Mouse (Mus musculus): ENCODE measurements around the gene Scd4. TPM values are rescaled to one million over a fixed set of nuclear protein-coding genes. Genes with fewer than 3 reads are reported as not detected.

Gene Scd4
- polyA plus RNA-seq (2015; fragmentation: Nextera tagmentation; extraction: Ambion mirVana), result 0.12 and 0.15 TPM in 2 replicates

DNA sequence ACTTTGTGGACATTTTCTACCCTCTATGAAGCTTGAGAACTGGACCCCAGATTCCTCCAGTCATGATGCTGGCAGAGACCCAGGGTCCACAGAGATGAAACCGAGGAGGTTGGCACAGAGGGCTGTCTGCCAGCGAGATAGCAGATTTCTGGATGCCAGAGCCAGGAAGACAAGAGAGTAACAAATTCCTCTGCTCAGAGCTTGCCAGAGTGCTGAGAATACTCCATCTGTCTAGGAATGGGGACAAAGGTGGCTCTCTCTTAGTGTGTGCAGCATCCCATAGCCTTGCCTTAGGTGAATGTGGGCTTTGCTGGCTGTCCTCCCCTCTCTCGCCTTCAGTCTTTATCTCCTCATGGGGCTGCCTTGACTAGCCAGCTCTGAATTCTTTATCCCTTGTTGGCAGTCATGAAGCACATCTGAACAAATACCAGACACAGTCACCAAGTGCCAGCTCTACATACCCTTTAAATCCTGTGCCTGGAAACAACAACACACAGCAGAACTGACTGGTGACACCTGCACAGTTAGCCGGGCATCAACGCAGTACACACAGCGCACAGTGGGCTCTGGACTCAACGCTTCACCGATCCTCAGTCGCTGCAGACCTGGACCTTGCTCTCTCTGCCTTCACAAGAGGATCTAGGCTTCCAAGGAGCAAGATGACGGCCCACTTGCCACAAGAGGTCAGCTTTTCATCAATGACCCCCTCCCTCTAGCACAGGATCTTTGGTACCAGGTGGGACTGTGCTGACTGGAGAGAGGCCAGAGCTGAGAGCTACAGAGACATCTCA lies at the start of gene Scd4:
Gene Scd4 (plus strand): TSS at position 260 of the 791 bp plus-strand sequence.
- WGBS, result 84% methylated on average over 10 of the region's 10 CpGs
- Histone ChIP-seq H3K4me2 (no peak within 1 kb of the TSS), H3K4me1 (no peaks in the 10 kb centered on the region), H3K36me3 (no peaks in the 10 kb centered on the region), H3K4me3 (replicated peaks) (no peak within 1 kb of the TSS), H3K27ac (no peak within 1 kb of the TSS), H3K27me3 (replicated peaks) (no peaks in the 10 kb centered on the region), H3K9ac (no peak within 1 kb of the TSS), H3K9me3 (no peaks in the 10 kb centered on the region)
- ATAC-seq (ENCODE audit: insufficient read depth, low FRiP score, low read depth), result no peak

- Histone ChIP-seq H3K4me3 (replicated peaks) (peak overlapping the region; percentile 47), H3K9ac (no peak overlapping the region), H3K27ac (peak overlapping the region; percentile 98), H3K4me1 (peaks cover 38% of the 10 kb centered on the region), H3K36me3 (no peaks in the 10 kb centered on the region), H3K4me2 (peak overlapping the region; percentile 89), H3K9me3 (no peaks in the 10 kb centered on the region), H3K27me3 (replicated peaks) (no peaks in the 10 kb centered on the region)
- ATAC-seq (ENCODE audit: insufficient read depth, low FRiP score, low read depth), result no peak
- WGBS, result 32% methylated on average over 15 of the region's 15 CpGs
These were observed 49.5 kb upstream of the Scd4 start for GRCm38 (mm10) chr19:44283157-44284024.

GRCm38 (mm10) chr19:44284025-44284695 lies 48.7 kb upstream of the Scd4 start:
- peak overlapping the region; percentile 33; the same call in 1 of the 2 replicates for H3K9ac ChIP-seq
- no peaks in the 10 kb centered on the region for H3K27me3 ChIP-seq (replicated peaks)
- H3K4me2 ChIP-seq, result peak overlapping the region; percentile 89
- WGBS, result under 1% methylated on average over 38 of the region's 38 CpGs
- H3K36me3 ChIP-seq, result no peaks in the 10 kb centered on the region
- H3K27ac ChIP-seq, result peak overlapping the region; percentile 98
- peak overlapping the region; percentile 47 for H3K4me3 ChIP-seq (replicated peaks)
- H3K4me1 ChIP-seq, result peaks cover 38% of the 10 kb centered on the region
- H3K9me3 ChIP-seq, result no peaks in the 10 kb centered on the region
- ATAC-seq (ENCODE audit: insufficient read depth, low FRiP score, low read depth), result peak; percentile 99

DNA sequence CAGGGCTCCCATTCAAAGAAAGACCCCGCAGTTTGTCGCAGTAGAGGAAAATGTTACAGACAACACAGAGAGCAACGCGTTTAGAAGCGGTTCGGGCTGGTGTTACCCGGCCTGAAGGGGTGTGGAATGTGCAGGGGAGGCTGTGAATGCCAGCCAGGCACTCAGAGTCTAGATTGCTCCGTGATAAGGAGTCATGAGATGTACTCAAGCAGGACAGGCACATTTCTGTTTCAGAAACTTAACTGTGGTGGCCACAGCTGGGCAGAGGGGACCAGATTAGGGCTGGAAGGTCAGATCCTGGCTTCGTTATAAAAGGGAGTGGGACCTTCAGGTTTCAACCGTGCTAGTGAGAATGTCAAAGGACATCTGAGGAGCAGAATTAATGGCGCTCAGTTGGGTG lies 48.2 kb upstream of the Scd4 start:
- ATAC-seq (ENCODE audit: insufficient read depth, low FRiP score, low read depth), result no peak; the same call in 1 of the 2 replicates
- H3K27ac ChIP-seq, result peak overlapping the region; percentile 98
- peak overlapping the region; percentile 33; the same call in 1 of the 2 replicates for H3K9ac ChIP-seq
- peaks cover 38% of the 10 kb centered on the region for H3K4me1 ChIP-seq
- WGBS, result 3% methylated on average over 11 of the region's 11 CpGs
- H3K27me3 ChIP-seq (replicated peaks), result no peaks in the 10 kb centered on the region
- H3K4me3 ChIP-seq (replicated peaks), result peak overlapping the region; percentile 47
- no peaks in the 10 kb centered on the region for H3K9me3 ChIP-seq
- no peaks in the 10 kb centered on the region for H3K36me3 ChIP-seq
- H3K4me2 ChIP-seq, result peak overlapping the region; percentile 89

DNA sequence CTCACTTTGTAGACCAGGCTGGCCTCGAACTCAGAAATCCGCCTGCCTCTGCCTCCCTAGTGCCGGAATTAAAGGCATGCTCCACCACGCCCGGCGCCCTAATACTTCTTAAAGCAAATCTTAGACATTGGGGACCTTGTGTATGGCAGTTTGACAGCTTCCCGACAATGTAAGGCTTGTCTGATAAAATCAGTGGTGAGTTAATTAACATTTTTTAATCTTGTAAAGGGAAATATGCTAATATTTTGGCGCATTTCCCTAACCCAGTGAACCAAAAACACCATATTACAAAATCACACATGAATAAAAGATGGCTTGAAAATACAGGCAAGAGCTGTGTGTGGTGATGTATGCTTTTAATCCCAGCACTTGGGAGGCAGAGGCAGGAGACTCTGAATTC lies 47.3 kb upstream of the Scd4 start:
- H3K9me3 ChIP-seq, result no peaks in the 10 kb centered on the region
- no peaks in the 10 kb centered on the region for H3K27me3 ChIP-seq (replicated peaks)
- H3K36me3 ChIP-seq, result no peaks in the 10 kb centered on the region
- H3K27ac ChIP-seq, result no peak overlapping the region
- ATAC-seq (ENCODE audit: insufficient read depth, low FRiP score, low read depth), result no peak
- no peak overlapping the region for H3K9ac ChIP-seq
- H3K4me1 ChIP-seq, result peaks cover 32% of the 10 kb centered on the region
- WGBS, result 91% methylated on average over 8 of the region's 8 CpGs
- no peak overlapping the region for H3K4me3 ChIP-seq (replicated peaks)
- no peak overlapping the region for H3K4me2 ChIP-seq

- Histone ChIP-seq H3K4me3 (replicated peaks) (no peak overlapping the region), H3K9me3 (no peaks in the 10 kb centered on the region), H3K27me3 (replicated peaks) (no peaks in the 10 kb centered on the region), H3K4me1 (peaks cover 30% of the 10 kb centered on the region), H3K9ac (no peak overlapping the region), H3K36me3 (no peaks in the 10 kb centered on the region), H3K4me2 (no peak overlapping the region), H3K27ac (no peak overlapping the region)
- 36% methylated on average over 2 of the region's 2 CpGs for WGBS
- no peak for ATAC-seq (ENCODE audit: insufficient read depth, low FRiP score, low read depth)
These were observed 46.8 kb upstream of the Scd4 start for GRCm38 (mm10) chr19:44286109-44286508.

DNA sequence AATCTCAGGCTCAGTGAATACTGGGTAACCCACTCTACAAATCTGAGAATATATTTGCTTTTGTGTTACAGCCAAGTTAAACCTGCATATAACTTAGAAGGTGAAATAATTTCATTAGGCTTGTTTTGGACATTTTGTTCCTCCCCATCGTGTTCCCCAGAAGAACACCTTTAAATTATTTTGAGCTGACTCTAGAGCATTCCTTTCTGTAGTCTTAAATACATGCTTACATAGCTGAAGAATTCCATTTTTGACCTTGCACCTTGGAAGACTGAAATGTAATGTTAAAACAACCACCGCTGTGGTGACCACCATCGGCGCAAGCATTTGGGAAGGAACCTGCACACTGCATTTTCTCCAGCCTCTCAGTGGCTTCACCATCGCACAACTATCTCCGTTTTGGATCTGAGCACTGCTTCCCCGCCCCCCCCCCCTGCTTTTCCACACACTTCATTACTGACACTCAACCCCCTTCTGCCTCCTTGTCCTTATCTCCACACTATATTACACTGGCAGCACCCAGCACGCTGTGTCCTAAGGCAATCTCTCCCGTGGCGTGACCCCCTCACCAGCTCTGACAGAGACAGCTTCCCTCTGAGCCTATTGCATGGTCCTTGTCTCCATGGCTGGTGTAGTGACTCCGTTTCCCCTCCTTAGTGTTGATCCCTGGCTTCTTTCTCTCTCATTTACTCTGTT lies 45.3 kb upstream of the Scd4 start:
- WGBS, result 45% methylated on average over 11 of the region's 11 CpGs
- H3K27ac ChIP-seq, result no peak overlapping the region

DNA sequence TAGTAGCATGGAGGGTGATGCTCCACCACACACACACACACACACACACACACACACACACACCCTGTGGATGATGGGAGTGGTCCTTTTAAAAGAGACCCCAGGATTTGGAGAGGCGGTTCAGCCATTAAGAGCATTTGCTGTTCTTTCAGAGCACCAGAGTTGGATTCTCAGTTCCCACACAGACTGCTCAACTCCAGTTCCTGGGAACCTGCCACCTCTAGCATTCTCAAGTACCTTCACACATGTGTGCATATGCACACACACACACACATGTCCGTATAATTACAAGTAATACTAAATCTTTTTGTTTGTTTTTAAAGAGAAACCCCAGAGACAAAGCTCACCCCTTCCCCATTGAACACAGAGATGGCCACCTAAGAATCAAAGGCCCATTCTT lies 40.8 kb upstream of the Scd4 start:
- no peak for ATAC-seq (ENCODE audit: insufficient read depth, low FRiP score, low read depth)
- no peak overlapping the region for H3K9ac ChIP-seq
- peaks cover 13% of the 10 kb centered on the region for H3K36me3 ChIP-seq
- no peak overlapping the region for H3K4me3 ChIP-seq (replicated peaks)
- 72% methylated on average over 2 of the region's 2 CpGs for WGBS
- H3K4me1 ChIP-seq, result peaks cover 27% of the 10 kb centered on the region
- H3K27ac ChIP-seq, result peak overlapping the region; percentile 97; the same call in 1 of the 2 replicates
- H3K4me2 ChIP-seq, result peak overlapping the region; percentile 93; the same call in 1 of the 2 replicates
- no peaks in the 10 kb centered on the region for H3K9me3 ChIP-seq
- H3K27me3 ChIP-seq (replicated peaks), result no peaks in the 10 kb centered on the region

More for the DNA sequence above, 45.3 kb upstream of the Scd4 start:
- Histone ChIP-seq H3K4me1 (peaks cover 30% of the 10 kb centered on the region), H3K9me3 (no peaks in the 10 kb centered on the region), H3K4me2 (no peak overlapping the region), H3K4me3 (replicated peaks) (no peak overlapping the region), H3K36me3 (no peaks in the 10 kb centered on the region), H3K27me3 (replicated peaks) (no peaks in the 10 kb centered on the region), H3K9ac (no peak overlapping the region)
- ATAC-seq (ENCODE audit: insufficient read depth, low FRiP score, low read depth), result no peak

GRCm38 (mm10) chr19:44292483-44292882 lies 40.4 kb upstream of the Scd4 start:
- H3K4me2 ChIP-seq, result peak overlapping the region; percentile 93
- ATAC-seq (ENCODE audit: insufficient read depth, low FRiP score, low read depth), result no peak
- no peaks in the 10 kb centered on the region for H3K9me3 ChIP-seq
- no peak overlapping the region for H3K9ac ChIP-seq
- H3K27me3 ChIP-seq (replicated peaks), result no peaks in the 10 kb centered on the region
- H3K36me3 ChIP-seq, result peaks cover 13% of the 10 kb centered on the region
- H3K4me3 ChIP-seq (replicated peaks), result no peak overlapping the region
- H3K27ac ChIP-seq, result peak overlapping the region; percentile 97
- H3K4me1 ChIP-seq, result peaks cover 31% of the 10 kb centered on the region
- WGBS, result 56% methylated on average over 3 of the region's 3 CpGs

DNA sequence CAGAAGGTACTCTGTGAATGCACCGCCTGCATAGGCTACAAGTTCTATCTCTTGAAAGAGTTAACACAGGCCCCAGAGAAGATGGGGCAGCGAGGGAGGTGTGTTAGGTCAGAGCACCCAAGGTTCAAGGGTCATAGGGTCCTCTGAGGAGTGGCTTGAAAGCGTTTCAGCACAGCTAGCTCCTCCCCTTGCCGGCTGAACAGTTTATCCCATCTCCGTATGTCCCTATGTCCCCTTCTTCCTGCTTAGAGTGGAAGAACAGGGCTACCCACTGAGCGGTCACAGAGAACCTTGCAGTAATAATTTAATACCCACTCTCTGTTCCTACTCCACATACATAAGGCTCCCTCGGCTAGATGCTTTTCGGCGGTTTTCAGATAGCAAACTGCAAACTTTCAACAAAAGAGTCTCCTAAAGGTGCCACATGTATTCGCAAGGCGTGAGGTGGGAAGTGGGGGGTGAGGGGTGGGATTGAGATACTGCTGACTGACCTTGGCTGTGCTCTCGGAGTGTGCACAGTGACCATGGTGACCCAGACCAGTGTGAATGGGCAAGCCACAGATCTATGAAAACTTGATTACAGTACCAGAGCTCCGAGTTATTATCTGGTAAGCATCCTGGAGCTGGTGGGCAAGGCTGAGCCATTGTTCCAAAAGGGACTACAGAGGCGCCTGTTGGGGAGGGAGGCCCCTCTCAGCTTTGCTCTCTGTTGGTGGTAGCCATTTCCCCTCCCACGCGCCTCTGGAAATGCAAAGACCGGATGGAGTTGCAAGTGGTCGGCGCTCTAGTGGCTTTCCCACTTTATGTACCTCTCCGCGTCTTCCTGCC lies 39.7 kb upstream of the Scd4 start, which contains the start of gene Scd2:
Gene Scd2 (plus strand): TSS at position 734 of the 828 bp plus-strand sequence.
- Histone ChIP-seq H3K27ac (peak within 1 kb of the TSS; percentile 98), H3K4me2 (peak within 1 kb of the TSS; percentile 93), H3K36me3 (peaks cover 17% of the 10 kb centered on the region), H3K4me1 (peaks cover 38% of the 10 kb centered on the region), H3K4me3 (replicated peaks) (peak within 1 kb of the TSS; percentile 66), H3K27me3 (replicated peaks) (no peaks in the 10 kb centered on the region), H3K9ac (peak within 1 kb of the TSS; percentile 85), H3K9me3 (no peaks in the 10 kb centered on the region)
- ATAC-seq (ENCODE audit: insufficient read depth, low FRiP score, low read depth), result peak; percentile 7; the same call in 1 of the 2 replicates
- WGBS, result 2% methylated on average over 21 of the region's 21 CpGs

Measured in stomach, embryonic 15.5 days (tissue).